Mouse (Mus musculus) heart, embryonic 14.5 days (tissue): Measurements from ENCODE around the gene Plpp6. TPM values are rescaled to one million over a fixed set of nuclear protein-coding genes. Genes with fewer than 3 reads are reported as not detected.

Experiments used
- ATAC-seq: fragments of 200-750 bp; cut with Nextera tagmentation; 2 replicates; pipeline ENCODE4 v1.8.0; 2017; ENCODE audit warnings: low read depth, moderate TSS enrichment; ENCODE audit not compliant: insufficient number of reproducible peaks, insufficient read depth, low FRiP score
- H3K27ac ChIP-seq, 2 experiments: fragments of 200-500 bp in 1 of 2; fragments of 300-500 bp in 1 of 2; sonication (generic) in 1 of 2; replicated peaks in 1 of 2; 2 replicates each; pipeline ENCODE4 v1.5.1; 2012 to 2014; ENCODE audit warnings: low read depth in 2 of 2, low read length in 2 of 2, control low read depth in 1 of 2, mild to moderate bottlenecking in 1 of 2, mixed read lengths in 1 of 2; ENCODE audit not compliant: control insufficient read depth in 1 of 2, insufficient read depth in 1 of 2
- H3K27me3 ChIP-seq: fragments of 300-500 bp; sonication (generic); 2 replicates; pipeline ENCODE4 v1.6.1; 2014; ENCODE audit warnings: mild to moderate bottlenecking, low read length, control low read depth; ENCODE audit not compliant: control insufficient read depth, insufficient read depth
- H3K36me3 ChIP-seq: fragments of 300-500 bp; sonication (generic); 2 replicates; pipeline ENCODE4 v1.6.1; 2014; ENCODE audit warnings: mild to moderate bottlenecking, control low read depth, low read length, mixed read lengths; ENCODE audit not compliant: control insufficient read depth, insufficient read depth
- H3K4me1 ChIP-seq, 2 experiments: fragments of 200-500 bp in 1 of 2; fragments of 300-500 bp in 1 of 2; sonication (generic) in 1 of 2; 2 replicates each; pipeline ENCODE4 v1.6.1; 2012 to 2014; ENCODE audit warnings: low read length in 2 of 2, control low read depth in 1 of 2, mixed read lengths in 1 of 2; ENCODE audit not compliant: control insufficient read depth in 2 of 2, insufficient read depth in 2 of 2
- H3K4me2 ChIP-seq: fragments of 300-500 bp; sonication (generic); 2 replicates; pipeline ENCODE4 v1.6.1; 2014; ENCODE audit warnings: mild to moderate bottlenecking, low read length
- H3K4me3 ChIP-seq, 2 experiments: fragments of 200-500 bp in 1 of 2; fragments of 300-500 bp in 1 of 2; sonication (generic) in 1 of 2; 2 replicates each; pipeline ENCODE4 v1.5.1; 2012 to 2014; ENCODE audit warnings: low read length in 2 of 2, mild to moderate bottlenecking in 2 of 2, control low read depth in 1 of 2, low read depth in 1 of 2, moderate library complexity in 1 of 2; ENCODE audit not compliant: control insufficient read depth in 1 of 2, insufficient read depth in 1 of 2
- H3K9ac ChIP-seq: fragments of 300-500 bp; sonication (generic); 2 replicates; pipeline ENCODE4 v1.6.1; 2014; ENCODE audit warnings: mild to moderate bottlenecking, low read length
- H3K9me3 ChIP-seq: fragments of 300-500 bp; sonication (generic); 2 replicates; pipeline ENCODE4 v1.6.1; 2016; ENCODE audit warnings: low read length, control low read depth; ENCODE audit not compliant: control insufficient read depth
- WGBS: fragments of 180-500 bp; shearing (Covaris S2); extraction: QIAGEN DNeasy Blood & Tissue Kit; methylation state at CpG from one replicate; pipeline ENCODE4 v1.1.7; 2014; 5-methylcytosine and 5-hydroxymethylcytosine counted together
- polyA plus RNA-seq: library from polyadenylated mRNA; unstranded; fragments of >200 nt; fragmentation: Nextera tagmentation; extraction: Ambion mirVana; gene quantifications from 2 replicates; pipeline ENCODE4 v1.2.1, GENCODE M21; 2014

Gene Plpp6
- 11.6 and 11.7 TPM in 2 replicates for polyA plus RNA-seq

- H3K4me2 ChIP-seq, result peak within 1 kb of the TSS; percentile 87
- H3K27ac ChIP-seq, result peak within 1 kb of the TSS; percentile 88 to 91
- H3K4me1 ChIP-seq, result peaks cover 6 to 31% of the 10 kb centered on the region in 2 experiments
- peak within 1 kb of the TSS; percentile 92 for H3K9ac ChIP-seq
- H3K9me3 ChIP-seq, result no peaks in the 10 kb centered on the region
- ATAC-seq, result peak; percentile 75
- WGBS, result under 1% methylated on average over 67 of the region's 73 CpGs
- peak within 1 kb of the TSS; percentile 88 to 89 for H3K4me3 ChIP-seq
- no peaks in the 10 kb centered on the region for H3K36me3 ChIP-seq
- H3K27me3 ChIP-seq, result no peaks in the 10 kb centered on the region
These were observed at the start of gene Plpp6 for GRCm38 (mm10) chr19:28963842-28964551. Plpp6 (plus strand) TSS chr19:28963953.

GRCm38 (mm10) chr19:28914598-28914997, 49.2 kb upstream of the Plpp6 start:
- Histone ChIP-seq H3K4me2 (no peak overlapping the region), H3K9ac (no peak overlapping the region), H3K4me3 (no peak overlapping the region), H3K27ac (no peak overlapping the region), H3K4me1 (peaks cover 0 to 11% of the 10 kb centered on the region in 2 experiments; a peak in 1 of 4 replicates), H3K36me3 (no peaks in the 10 kb centered on the region), H3K9me3 (no peaks in the 10 kb centered on the region), H3K27me3 (no peaks in the 10 kb centered on the region)
- WGBS, result 73% methylated on average over 6 of the region's 6 CpGs
- no peak for ATAC-seq

DNA sequence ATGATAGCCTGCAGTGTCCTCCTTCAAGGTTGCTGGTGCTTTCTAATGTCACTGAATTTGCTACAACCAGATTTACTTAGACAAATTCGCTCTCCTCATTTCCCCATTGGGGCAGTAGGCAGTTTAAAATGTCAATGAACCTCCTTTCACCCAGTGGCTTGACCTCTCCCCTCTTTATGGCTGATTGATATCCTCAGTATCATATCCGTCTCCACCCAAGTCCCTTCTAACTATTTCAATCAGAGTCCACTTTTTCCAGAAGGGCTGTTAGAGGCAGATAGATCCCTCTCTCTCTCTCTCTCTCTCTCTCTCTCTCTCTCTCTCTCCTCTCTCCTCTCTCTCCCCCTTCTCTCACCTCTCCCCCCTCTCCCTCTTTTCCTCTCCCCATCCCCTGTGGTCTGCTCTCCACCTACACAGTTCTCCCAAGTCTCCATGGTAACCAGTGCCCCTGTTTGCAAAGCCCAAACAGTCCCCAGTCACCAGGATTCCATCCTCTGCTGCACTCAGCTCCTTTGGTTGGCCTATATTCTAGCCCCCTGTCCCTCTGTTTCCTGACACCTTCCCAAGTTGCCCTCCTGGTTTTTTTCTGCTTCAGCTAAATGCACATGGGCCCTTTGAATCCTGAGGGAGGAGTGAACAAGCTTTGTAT, 48.0 kb upstream of the Plpp6 start:
- H3K4me3 ChIP-seq, result no peak overlapping the region
- H3K4me1 ChIP-seq, result peaks cover 0 to 11% of the 10 kb centered on the region in 2 experiments; a peak in 1 of 4 replicates
- no peaks in the 10 kb centered on the region for H3K36me3 ChIP-seq
- H3K9me3 ChIP-seq, result no peaks in the 10 kb centered on the region
- ATAC-seq, result no peak
- 78% methylated on average over 2 of the region's 2 CpGs for WGBS
- no peak overlapping the region for H3K4me2 ChIP-seq
- no peak overlapping the region for H3K9ac ChIP-seq
- H3K27me3 ChIP-seq, result no peaks in the 10 kb centered on the region
- no peak overlapping the region for H3K27ac ChIP-seq

DNA sequence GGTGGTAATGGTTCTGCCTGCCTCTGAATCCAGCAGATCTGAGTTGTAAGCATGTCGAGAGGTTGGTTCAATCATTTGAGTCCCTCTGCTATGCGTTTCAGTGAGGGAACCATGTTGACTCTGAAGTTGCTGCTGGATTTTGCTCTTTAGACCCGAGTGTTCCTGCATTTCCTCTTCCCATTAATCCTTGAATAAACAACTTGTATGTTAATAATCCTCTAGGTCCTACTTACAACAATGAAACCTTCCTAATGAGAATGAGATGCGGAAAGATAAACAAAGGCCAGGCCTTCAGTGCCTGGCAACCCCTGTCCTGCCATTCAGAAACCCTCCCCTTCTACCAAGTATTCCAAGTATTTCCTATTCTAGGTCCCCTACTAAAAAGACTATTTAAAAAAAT, 47.3 kb upstream of the Plpp6 start:
- no peak overlapping the region for H3K4me3 ChIP-seq
- no peaks in the 10 kb centered on the region for H3K27me3 ChIP-seq
- H3K9me3 ChIP-seq, result no peaks in the 10 kb centered on the region
- H3K36me3 ChIP-seq, result no peaks in the 10 kb centered on the region
- no peak overlapping the region for H3K27ac ChIP-seq
- WGBS, result 64% methylated on average over 4 of the region's 4 CpGs
- H3K9ac ChIP-seq, result no peak overlapping the region
- ATAC-seq, result no peak
- no peak overlapping the region for H3K4me2 ChIP-seq
- peaks cover 0 to 11% of the 10 kb centered on the region in 2 experiments; a peak in 1 of 4 replicates for H3K4me1 ChIP-seq

DNA sequence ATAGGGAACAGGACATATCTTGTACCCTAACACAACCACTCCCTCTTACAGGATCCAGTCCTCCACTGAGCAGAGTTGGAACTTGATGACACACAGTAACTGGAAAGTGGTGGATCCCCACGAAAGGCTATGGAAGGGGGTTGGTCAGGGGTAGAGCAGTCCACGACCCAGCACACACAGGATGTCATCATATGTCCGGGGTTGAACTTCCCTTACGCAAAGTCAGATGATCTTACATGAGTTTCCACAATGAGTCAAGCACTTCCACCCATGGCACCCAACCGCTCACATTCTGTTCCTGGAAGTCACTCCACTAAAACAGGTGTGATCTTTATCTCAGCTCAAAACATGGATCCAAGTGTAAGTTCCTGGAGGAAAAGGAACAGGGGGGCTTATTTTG, 45.9 kb upstream of the Plpp6 start:
- Histone ChIP-seq H3K9ac (no peak overlapping the region), H3K27me3 (no peaks in the 10 kb centered on the region), H3K4me2 (no peak overlapping the region), H3K27ac (no peak overlapping the region), H3K9me3 (no peaks in the 10 kb centered on the region), H3K4me1 (peaks cover 0 to 11% of the 10 kb centered on the region in 2 experiments; a peak in 1 of 4 replicates), H3K36me3 (no peaks in the 10 kb centered on the region), H3K4me3 (no peak overlapping the region)
- ATAC-seq, result no peak
- 75% methylated on average over 5 of the region's 5 CpGs for WGBS

DNA sequence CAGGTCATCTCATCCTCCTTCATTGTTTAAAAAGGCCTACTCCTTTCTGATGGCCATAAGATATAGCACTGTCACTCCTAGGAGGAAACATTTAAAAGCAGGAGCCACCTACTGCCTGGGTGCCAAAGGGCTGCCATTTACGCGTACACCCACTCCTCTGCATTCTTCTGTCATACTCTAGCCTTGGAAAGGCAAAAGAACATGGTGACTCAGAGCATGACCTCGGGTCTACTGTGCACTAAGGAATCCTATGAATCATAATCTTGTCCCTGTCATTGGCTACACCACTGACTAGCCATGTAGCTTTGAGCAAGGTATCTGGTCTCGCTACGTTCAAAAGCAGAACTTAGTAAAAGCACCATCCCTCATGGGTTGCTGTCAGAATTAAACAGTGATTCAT, 37.4 kb upstream of the Plpp6 start:
- Histone ChIP-seq H3K4me2 (no peak overlapping the region), H3K4me3 (no peak overlapping the region), H3K4me1 (peaks cover 2 to 5% of the 10 kb centered on the region in 2 experiments; a peak in 3 of 4 replicates), H3K27ac (no peak overlapping the region), H3K27me3 (no peaks in the 10 kb centered on the region), H3K9ac (no peak overlapping the region), H3K9me3 (no peaks in the 10 kb centered on the region), H3K36me3 (no peaks in the 10 kb centered on the region)
- WGBS, result 85% methylated on average over 5 of the region's 5 CpGs
- no peak for ATAC-seq

GRCm38 (mm10) chr19:28927396-28927795, 36.4 kb upstream of the Plpp6 start:
- no peak overlapping the region for H3K9ac ChIP-seq
- no peaks in the 10 kb centered on the region for H3K36me3 ChIP-seq
- no peaks in the 10 kb centered on the region for H3K27me3 ChIP-seq
- peaks cover 2 to 5% of the 10 kb centered on the region in 2 experiments; a peak in 3 of 4 replicates for H3K4me1 ChIP-seq
- no peak overlapping the region for H3K4me3 ChIP-seq
- peak overlapping the region in 1 of 2 experiments; percentile 39; a peak in 1 of 4 replicates for H3K27ac ChIP-seq
- no peak overlapping the region for H3K4me2 ChIP-seq
- H3K9me3 ChIP-seq, result no peaks in the 10 kb centered on the region
- ATAC-seq, result no peak
- WGBS, result 9% methylated on average over 4 of the region's 4 CpGs
